Comparison of ENCODE assay signal across 8 mouse cellular contexts in the genomic region with DNA sequence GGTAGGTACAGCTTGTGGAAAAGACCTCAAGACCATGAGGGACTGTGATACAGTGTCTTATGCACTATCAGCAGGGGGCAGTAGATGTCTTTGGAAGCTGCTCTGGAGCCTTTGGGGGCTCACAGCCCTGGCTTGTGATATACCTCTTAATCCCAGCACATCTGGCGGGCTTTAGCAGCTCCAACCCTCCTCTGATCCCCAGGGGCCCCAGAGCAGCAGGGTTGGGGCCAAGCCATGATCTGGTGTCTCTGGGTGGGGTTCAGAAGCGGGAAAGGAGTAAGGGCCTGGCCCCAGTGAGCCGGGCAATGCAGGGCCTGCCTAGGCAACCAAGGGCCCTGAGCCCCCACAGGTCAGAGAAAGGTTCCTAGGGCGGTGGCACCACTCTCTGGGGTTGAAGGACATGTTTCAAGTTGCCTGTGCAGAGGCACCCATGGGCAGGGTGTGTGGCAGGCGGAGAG. TPM values are rescaled to one million over a fixed set of nuclear protein-coding genes. Genes with fewer than 3 reads are reported as not detected.
DNase-seq lines count a peak whose midpoint lies in the region; ATAC-seq and TF ChIP-seq lines count a peak whose summit lies in the region.

No protein-coding gene starts in this region.

- TF ChIP-seq CTCF in midbrain, postnatal 0 days (IDR thresholded peaks at IDR 0.05) = peak; percentile 75

- H3K27ac ChIP-seq in embryonic facial prominence, embryonic 11.5 days (replicated peaks; ENCODE audit: low read depth, low read length) = peak overlapping the region; percentile 31
- peak overlapping the region; percentile 77 for H3K27ac ChIP-seq in heart, embryonic 11.5 days (ENCODE audit: low read depth, low read length)
- H3K27ac ChIP-seq in limb, embryonic 10.5 days = peak overlapping the region; percentile 87
- H3K27ac ChIP-seq in midbrain, postnatal 0 days (ENCODE audit: low read depth, low read length) = no peak overlapping the region

- ATAC-seq in CD4-positive, CD25-positive, alpha-beta regulatory T cell, adult 4 months = peak; percentile 39
- peak; percentile 70 for ATAC-seq in embryonic facial prominence, embryonic 11.5 days (replicated peaks; ENCODE audit: insufficient number of reproducible peaks, low FRiP score, low TSS enrichment, low read depth)
- ATAC-seq in heart, embryonic 11.5 days (replicated peaks; ENCODE audit: insufficient number of reproducible peaks, low FRiP score, low TSS enrichment) = peak; percentile 64; the same call in 1 of the 2 replicates
- ATAC-seq in midbrain, postnatal 0 days (ENCODE audit: low FRiP score) = no peak

- peaks cover 3% of the 10 kb centered on the region for H3K4me1 ChIP-seq in embryonic facial prominence, embryonic 11.5 days (ENCODE audit: control insufficient read depth, insufficient read depth, low read length)
- H3K4me1 ChIP-seq in heart, embryonic 11.5 days (ENCODE audit: control insufficient read depth, insufficient read depth, low read length) = peaks cover 18% of the 10 kb centered on the region
- H3K4me1 ChIP-seq in limb, embryonic 10.5 days = peaks cover 46% of the 10 kb centered on the region
- H3K4me1 ChIP-seq in midbrain, postnatal 0 days (ENCODE audit: insufficient read depth, low read length) = no peaks in the 10 kb centered on the region

- H3K9ac ChIP-seq in embryonic facial prominence, embryonic 11.5 days (replicated peaks; ENCODE audit: low read length) = peak overlapping the region; percentile 38
- peak overlapping the region; percentile 58; the same call in 1 of the 2 replicates for H3K9ac ChIP-seq in heart, embryonic 11.5 days (ENCODE audit: low read depth, low read length)
- H3K9ac ChIP-seq in midbrain, postnatal 0 days (replicated peaks; ENCODE audit: low read length, poor library complexity, severe bottlenecking) = no peak overlapping the region

- no peaks in the 10 kb centered on the region for H3K36me3 ChIP-seq in embryonic facial prominence, embryonic 11.5 days (replicated peaks; ENCODE audit: control insufficient read depth, insufficient read depth, low read depth, low read length)
- no peaks in the 10 kb centered on the region for H3K36me3 ChIP-seq in heart, embryonic 11.5 days (ENCODE audit: control insufficient read depth, insufficient read depth, low read length)
- H3K36me3 ChIP-seq in limb, embryonic 10.5 days = no peaks in the 10 kb centered on the region
- no peaks in the 10 kb centered on the region for H3K36me3 ChIP-seq in midbrain, postnatal 0 days (ENCODE audit: insufficient read depth, low read length)

- peak; percentile 58 to 62 for DNase-seq in cerebellum, postnatal 10 days
- DNase-seq in cerebellum, postnatal 25 days = no peak
- peak; percentile 93 for DNase-seq in embryonic facial prominence, embryonic 11.5 days (ENCODE audit: low spot score)
- DNase-seq in limb, embryonic 10.5 days (ENCODE audit: low spot score) = peak; percentile 74
- DNase-seq in midbrain, postnatal 0 days (ENCODE audit: low spot score) = peak; percentile 76
- DNase-seq in yolk sac, embryonic 10.5 days (ENCODE audit: low spot score) = peak; percentile 71

- 49% methylated on average over 5 of the region's 5 CpGs for WGBS in embryonic facial prominence, embryonic 11.5 days
- 42% methylated on average over 5 of the region's 5 CpGs for WGBS in heart, embryonic 11.5 days (ENCODE audit: insufficient replicate concordance)
- 51% methylated on average over 5 of the region's 5 CpGs for WGBS in limb, embryonic 10.5 days
- 60% methylated on average over 5 of the region's 5 CpGs for WGBS in midbrain, postnatal 0 days

- H3K4me2 ChIP-seq in embryonic facial prominence, embryonic 11.5 days (ENCODE audit: low read depth, low read length) = no peak overlapping the region
- H3K4me2 ChIP-seq in heart, embryonic 11.5 days = no peak overlapping the region
- H3K4me2 ChIP-seq in midbrain, postnatal 0 days (ENCODE audit: low read depth, low read length, poor library complexity, severe bottlenecking) = no peak overlapping the region

- H3K9me3 ChIP-seq in embryonic facial prominence, embryonic 11.5 days (replicated peaks; ENCODE audit: control insufficient read depth, low read length) = no peaks in the 10 kb centered on the region
- no peaks in the 10 kb centered on the region for H3K9me3 ChIP-seq in heart, embryonic 11.5 days (replicated peaks; ENCODE audit: control insufficient read depth, low read length)
- H3K9me3 ChIP-seq in limb, embryonic 10.5 days (replicated peaks) = no peaks in the 10 kb centered on the region
- no peaks in the 10 kb centered on the region for H3K9me3 ChIP-seq in midbrain, postnatal 0 days (ENCODE audit: low read length)

- H3K27me3 ChIP-seq in embryonic facial prominence, embryonic 11.5 days (ENCODE audit: control insufficient read depth, insufficient read depth, low read length) = no peaks in the 10 kb centered on the region
- no peaks in the 10 kb centered on the region for H3K27me3 ChIP-seq in heart, embryonic 11.5 days (ENCODE audit: control insufficient read depth, insufficient read depth, low read length)
- H3K27me3 ChIP-seq in limb, embryonic 10.5 days (ENCODE audit: low read depth, poor library complexity, severe bottlenecking) = no peaks in the 10 kb centered on the region
- H3K27me3 ChIP-seq in midbrain, postnatal 0 days (ENCODE audit: insufficient read depth, low read length) = no peaks in the 10 kb centered on the region

- H3K4me3 ChIP-seq in embryonic facial prominence, embryonic 11.5 days (ENCODE audit: low read depth, low read length) = no peak overlapping the region
- no peak overlapping the region for H3K4me3 ChIP-seq in heart, embryonic 11.5 days (ENCODE audit: low read depth, low read length)
- H3K4me3 ChIP-seq in limb, embryonic 10.5 days = no peak overlapping the region
- no peak overlapping the region for H3K4me3 ChIP-seq in midbrain, postnatal 0 days (ENCODE audit: low read depth, low read length)

RNA-seq across cellular contexts. Expression of a gene that starts 0.9 kb away (rescaled TPM):
- polyA plus RNA-seq in CD4-positive, CD25-positive, alpha-beta regulatory T cell, adult 4 months (2017; shearing (Covaris generic)) = not detected
- 1.4 and 2.7 TPM in 2 replicates for polyA plus RNA-seq in embryonic facial prominence, embryonic 11.5 days (2014; fragmentation: Nextera tagmentation; extraction: Ambion mirVana)
- polyA plus RNA-seq in heart, embryonic 11.5 days (2014; fragmentation: Nextera tagmentation; extraction: Ambion mirVana) = 46.1 and 51.6 TPM in 2 replicates
- 2.4 and 3.6 TPM in 2 replicates for polyA plus RNA-seq in limb, embryonic 10.5 days (2016; fragmentation: Nextera tagmentation; extraction: Ambion mirVana)
- total RNA-seq in midbrain, postnatal 0 days (2014; rRNA removed) = not detected in 2 replicates
- 0.46 and 0.56 TPM in 2 replicates for polyA plus RNA-seq in midbrain, postnatal 0 days (2015; fragmentation: Nextera tagmentation; extraction: Ambion mirVana)

RNA-seq across cellular contexts. Expression of a gene that starts 6.0 kb away (rescaled TPM):
- not detected for polyA plus RNA-seq in CD4-positive, CD25-positive, alpha-beta regulatory T cell, adult 4 months (2017; shearing (Covaris generic))
- polyA plus RNA-seq in embryonic facial prominence, embryonic 11.5 days (2014; fragmentation: Nextera tagmentation; extraction: Ambion mirVana) = 0.52 TPM in 1 of 2 replicates, not detected in the other
- 0.26 and 0.31 TPM in 2 replicates for polyA plus RNA-seq in heart, embryonic 11.5 days (2014; fragmentation: Nextera tagmentation; extraction: Ambion mirVana)
- polyA plus RNA-seq in limb, embryonic 10.5 days (2016; fragmentation: Nextera tagmentation; extraction: Ambion mirVana) = 0.25 TPM in 1 of 2 replicates, not detected in the other
- not detected in 2 replicates for total RNA-seq in midbrain, postnatal 0 days (2014; rRNA removed)
- not detected in 2 replicates for polyA plus RNA-seq in midbrain, postnatal 0 days (2015; fragmentation: Nextera tagmentation; extraction: Ambion mirVana)

RNA-seq across cellular contexts. Expression of a gene that starts 19.9 kb away (rescaled TPM):
- polyA plus RNA-seq in CD4-positive, CD25-positive, alpha-beta regulatory T cell, adult 4 months (2017; shearing (Covaris generic)) = 1,000 to 10,000 TPM; 1,098 to 1,582 TPM
- 23.3 and 23.7 TPM in 2 replicates for polyA plus RNA-seq in embryonic facial prominence, embryonic 11.5 days (2014; fragmentation: Nextera tagmentation; extraction: Ambion mirVana)
- 31.4 and 32.1 TPM in 2 replicates for polyA plus RNA-seq in heart, embryonic 11.5 days (2014; fragmentation: Nextera tagmentation; extraction: Ambion mirVana)
- polyA plus RNA-seq in limb, embryonic 10.5 days (2016; fragmentation: Nextera tagmentation; extraction: Ambion mirVana) = 28.7 and 31.1 TPM in 2 replicates
- total RNA-seq in midbrain, postnatal 0 days (2014; rRNA removed) = 5.1 and 11.0 TPM in 2 replicates
- 5.3 and 8.7 TPM in 2 replicates for polyA plus RNA-seq in midbrain, postnatal 0 days (2015; fragmentation: Nextera tagmentation; extraction: Ambion mirVana)

RNA-seq across cellular contexts. Expression of a gene that starts 52.8 kb away (rescaled TPM):
- 100 to 1,000 TPM; 277 to 325 TPM for polyA plus RNA-seq in CD4-positive, CD25-positive, alpha-beta regulatory T cell, adult 4 months (2017; shearing (Covaris generic))
- 163 and 197 TPM in 2 replicates for polyA plus RNA-seq in embryonic facial prominence, embryonic 11.5 days (2014; fragmentation: Nextera tagmentation; extraction: Ambion mirVana)
- 378 and 446 TPM in 2 replicates for polyA plus RNA-seq in heart, embryonic 11.5 days (2014; fragmentation: Nextera tagmentation; extraction: Ambion mirVana)
- 121 and 132 TPM in 2 replicates for polyA plus RNA-seq in limb, embryonic 10.5 days (2016; fragmentation: Nextera tagmentation; extraction: Ambion mirVana)
- 520 and 652 TPM in 2 replicates for total RNA-seq in midbrain, postnatal 0 days (2014; rRNA removed)
- polyA plus RNA-seq in midbrain, postnatal 0 days (2015; fragmentation: Nextera tagmentation; extraction: Ambion mirVana) = 320 and 345 TPM in 2 replicates

RNA-seq across cellular contexts. Expression of a gene that starts 58.0 kb away (rescaled TPM):
- 1 to 10 TPM; 2.5 to 5.7 TPM for polyA plus RNA-seq in CD4-positive, CD25-positive, alpha-beta regulatory T cell, adult 4 months (2017; shearing (Covaris generic))
- polyA plus RNA-seq in embryonic facial prominence, embryonic 11.5 days (2014; fragmentation: Nextera tagmentation; extraction: Ambion mirVana) = 1.5 and 2.8 TPM in 2 replicates
- 16.0 and 16.3 TPM in 2 replicates for polyA plus RNA-seq in heart, embryonic 11.5 days (2014; fragmentation: Nextera tagmentation; extraction: Ambion mirVana)
- polyA plus RNA-seq in limb, embryonic 10.5 days (2016; fragmentation: Nextera tagmentation; extraction: Ambion mirVana) = 1.6 and 1.7 TPM in 2 replicates
- 1.3 and 1.5 TPM in 2 replicates for total RNA-seq in midbrain, postnatal 0 days (2014; rRNA removed)
- 2.0 and 3.1 TPM in 2 replicates for polyA plus RNA-seq in midbrain, postnatal 0 days (2015; fragmentation: Nextera tagmentation; extraction: Ambion mirVana)

Comparison
In these comparisons a context has a peak if more than half of its experiments do, and no peak if none do; other contexts are left out.
1. DNase-seq: peak in cerebellum, postnatal 10 days (2 of 2), embryonic facial prominence, embryonic 11.5 days (single experiment), limb, embryonic 10.5 days (single experiment), midbrain, postnatal 0 days (single experiment) and yolk sac, embryonic 10.5 days (single experiment); none in cerebellum, postnatal 25 days (0 of 2).
2. RNA of a gene that starts 0.9 kb away (polyA plus RNA-seq): 46.1 to 51.6 TPM in heart, embryonic 11.5 days; 1.4 to 2.7 TPM in embryonic facial prominence, embryonic 11.5 days, 2.4 to 3.6 TPM in limb, embryonic 10.5 days, 0.46 to 0.56 TPM in midbrain, postnatal 0 days and not detected in CD4-positive, CD25-positive, alpha-beta regulatory T cell, adult 4 months; every median in the first group is over 10 times any median in the second.
3. RNA of a gene that starts 19.9 kb away (polyA plus RNA-seq): 1,098 to 1,582 TPM in CD4-positive, CD25-positive, alpha-beta regulatory T cell, adult 4 months; 31.4 to 32.1 TPM in heart, embryonic 11.5 days, 28.7 to 31.1 TPM in limb, embryonic 10.5 days, 23.3 to 23.7 TPM in embryonic facial prominence, embryonic 11.5 days and 5.3 to 8.7 TPM in midbrain, postnatal 0 days; every median in the first group is over 10 times any median in the second.